Mouse (Mus musculus) urinary bladder, postnatal 4 days (tissue): ENCODE measurements around the gene Smok2b.
"Not testable (repeated sequence)": the region's sequence is repeated elsewhere in the genome, so short reads cannot be mapped to it uniquely, and the experiment has no call there.

Experiments used
- DNase-seq, 2 experiments: peaks; one replicate each; pipeline ENCODE4 v3.0.0; 2021 to 2022; ENCODE audit warnings: low spot score in 2 of 2

Gene Smok2b

GRCm38 (mm10) chr17:13229957-13230356 lies at the start of gene Smok2b:
Smok2b (plus strand) TSS chr17:13230257.
- DNase-seq = not testable (repeated sequence)

- peak in 1 of 2 experiments; percentile 14 for DNase-seq
Measured at GRCm38 (mm10) chr17:13180491-13180890, 49.6 kb upstream of the Smok2b start.

- DNase-seq = peak in 1 of 2 experiments; percentile 14
Measured at GRCm38 (mm10) chr17:13182712-13183111, 47.3 kb upstream of the Smok2b start.

GRCm38 (mm10) chr17:13184514-13184913 lies 45.5 kb upstream of the Smok2b start:
- DNase-seq = not testable (repeated sequence)

GRCm38 (mm10) chr17:13186541-13186940 lies 43.5 kb upstream of the Smok2b start:
- not testable (repeated sequence) for DNase-seq

GRCm38 (mm10) chr17:13187621-13188020 lies 42.4 kb upstream of the Smok2b start:
- DNase-seq = not testable (repeated sequence)

GRCm38 (mm10) chr17:13188846-13189245 lies 41.2 kb upstream of the Smok2b start:
- DNase-seq = not testable (repeated sequence)

GRCm38 (mm10) chr17:13190836-13191583 lies 39.0 kb upstream of the Smok2b start:
- DNase-seq = peak in 1 of 2 experiments; percentile 57

GRCm38 (mm10) chr17:13196486-13196885 lies 33.6 kb upstream of the Smok2b start:
- not testable (repeated sequence) for DNase-seq

GRCm38 (mm10) chr17:13198812-13199211 lies 31.2 kb upstream of the Smok2b start:
- peak in 1 of 2 experiments; percentile 45 for DNase-seq

GRCm38 (mm10) chr17:13199880-13200409 lies 30.1 kb upstream of the Smok2b start:
- DNase-seq = peak in 1 of 2 experiments; percentile 58

- DNase-seq = peak in 1 of 2 experiments; percentile 56
Measured at GRCm38 (mm10) chr17:13201551-13201950, 28.5 kb upstream of the Smok2b start.

GRCm38 (mm10) chr17:13202453-13203107 lies 27.5 kb upstream of the Smok2b start:
- not testable (repeated sequence) for DNase-seq

GRCm38 (mm10) chr17:13205247-13205646 lies 24.8 kb upstream of the Smok2b start:
- DNase-seq = not testable (repeated sequence)

GRCm38 (mm10) chr17:13206491-13206890 lies 23.6 kb upstream of the Smok2b start:
- DNase-seq = no peak

GRCm38 (mm10) chr17:13208460-13208859 lies 21.6 kb upstream of the Smok2b start:
- DNase-seq = peak in 1 of 2 experiments; percentile 40

- peak in 1 of 2 experiments; percentile 65 for DNase-seq
Measured at GRCm38 (mm10) chr17:13212136-13212850, 17.8 kb upstream of the Smok2b start.

- no peak for DNase-seq
Measured at GRCm38 (mm10) chr17:13214169-13214568, 15.9 kb upstream of the Smok2b start.

GRCm38 (mm10) chr17:13215595-13215994 lies 14.5 kb upstream of the Smok2b start:
- DNase-seq = no peak

GRCm38 (mm10) chr17:13220888-13221287 lies 9.2 kb upstream of the Smok2b start, which contains the start of gene Smok2a:
Smok2a (plus strand) TSS chr17:13221188.
- DNase-seq = no peak

GRCm38 (mm10) chr17:13221921-13222320 lies 8.1 kb upstream of the Smok2b start:
- peak in 1 of 2 experiments; percentile 46 for DNase-seq

- not testable (repeated sequence) for DNase-seq
Measured at GRCm38 (mm10) chr17:13239461-13239860, 9.4 kb downstream of the Smok2b start.
